Mouse (Mus musculus): ENCODE results near the gene Lsm7. TPM values are rescaled to one million over a fixed set of nuclear protein-coding genes. Genes with fewer than 3 reads are reported as not detected.
A peak's percentile ranks its signal among the peaks of the same experiment; 100 is the strongest.

The Lsm7 gene
- 10 to 100 TPM in 3 of 4 experiments, 1 to 10 TPM in 1; 6.2 to 19.0 (median 14.5) TPM for total RNA-seq (2022)

DNA sequence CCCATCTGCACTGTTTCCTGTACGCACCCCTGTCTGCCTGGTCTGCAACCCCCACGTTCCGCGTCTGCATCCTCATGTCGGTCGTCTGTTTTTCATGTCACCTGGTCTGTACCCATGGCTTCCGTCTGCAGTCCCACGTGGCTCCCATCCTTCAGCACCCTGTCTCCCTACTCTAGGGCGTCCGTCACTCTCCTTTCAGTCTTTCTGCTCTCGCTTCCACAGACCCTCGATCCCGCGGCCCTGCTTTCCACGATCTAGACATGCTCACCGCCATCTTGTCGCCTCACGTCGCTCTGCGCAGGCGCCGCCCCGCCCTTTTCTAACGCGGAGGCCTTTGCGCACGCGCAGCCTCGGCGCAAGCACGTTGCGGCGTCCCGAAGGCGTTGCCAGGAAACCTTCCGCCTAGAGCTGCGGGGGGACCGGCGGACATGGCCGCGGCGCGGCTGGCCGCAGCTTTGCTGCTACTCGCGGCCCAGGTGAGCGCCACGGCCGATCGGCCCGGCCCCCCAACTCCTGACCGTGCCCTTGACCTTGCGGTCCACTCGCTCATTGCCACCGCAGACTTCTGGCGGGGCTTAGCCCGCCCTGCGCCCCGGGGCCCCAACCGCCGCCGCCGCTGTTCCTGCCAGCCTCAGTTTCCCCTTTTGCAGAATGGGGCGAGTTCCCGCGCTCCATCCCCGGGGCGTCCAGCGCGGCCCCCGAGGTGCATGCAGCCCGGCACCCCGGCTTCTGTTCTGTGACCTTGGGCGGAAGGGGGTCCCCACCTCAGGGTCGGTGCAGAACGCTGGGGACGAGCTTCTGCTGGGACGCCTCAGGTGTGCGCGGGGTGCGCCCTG, at the start of gene Lsm7, which contains the start of gene Sppl2b:
TSS of gene Lsm7 (minus strand) at position 297 of the 836 bp plus-strand sequence.
TSS of gene Sppl2b (plus strand) at position 363 of the 836 bp plus-strand sequence.
- peak; percentile 92 to 95 for DNase-seq (ENCODE audit: low spot score in 2 of 2)

DNA sequence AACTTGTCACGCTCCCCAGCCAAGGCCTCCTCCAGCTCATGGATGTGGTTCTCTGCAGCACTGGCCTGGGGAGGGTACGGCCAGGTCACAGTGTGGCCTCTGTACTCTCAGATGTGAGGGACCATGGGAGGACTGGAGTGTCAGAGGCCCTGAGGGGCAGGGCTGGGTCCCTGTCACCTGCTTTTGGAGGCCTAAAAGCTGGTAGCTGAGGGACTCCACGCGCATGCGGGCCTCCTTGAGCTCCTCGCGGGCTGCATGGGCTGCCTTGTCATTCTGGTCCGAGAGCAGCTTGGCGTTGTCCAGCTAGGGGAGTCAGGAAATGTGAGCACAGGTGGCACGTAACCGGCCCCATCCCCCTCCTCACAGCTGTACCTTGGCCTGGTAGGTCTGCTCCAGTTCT, 49.7 kb upstream of the Lsm7 start:
- DNase-seq (ENCODE audit: low spot score in 2 of 2): no peak

- DNase-seq (ENCODE audit: low spot score in 2 of 2): no peak
Measured at GRCm38 (mm10) chr10:80904004-80904693, 49.1 kb upstream of the Lsm7 start.

DNA sequence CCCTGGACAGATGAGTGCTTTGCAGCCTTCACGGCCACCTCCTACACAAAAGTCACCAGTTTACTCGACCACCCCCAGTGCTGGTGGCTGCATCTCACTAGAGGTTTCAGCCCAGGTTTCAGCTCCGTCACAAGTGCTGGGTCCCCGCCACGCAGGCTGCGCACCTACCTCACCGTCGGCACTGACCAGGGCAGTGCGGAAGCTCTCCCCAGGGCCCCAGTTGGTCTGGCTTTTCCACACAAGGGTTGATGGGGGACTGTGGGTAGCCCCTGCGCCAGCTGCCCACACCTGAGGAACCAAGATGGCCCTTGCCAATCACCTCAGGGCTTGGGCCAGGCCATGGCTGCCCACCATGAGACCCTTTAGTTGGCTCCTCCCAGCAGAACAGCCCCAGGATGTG, 48.3 kb upstream of the Lsm7 start:
- no peak for DNase-seq (ENCODE audit: low spot score in 2 of 2)

DNA sequence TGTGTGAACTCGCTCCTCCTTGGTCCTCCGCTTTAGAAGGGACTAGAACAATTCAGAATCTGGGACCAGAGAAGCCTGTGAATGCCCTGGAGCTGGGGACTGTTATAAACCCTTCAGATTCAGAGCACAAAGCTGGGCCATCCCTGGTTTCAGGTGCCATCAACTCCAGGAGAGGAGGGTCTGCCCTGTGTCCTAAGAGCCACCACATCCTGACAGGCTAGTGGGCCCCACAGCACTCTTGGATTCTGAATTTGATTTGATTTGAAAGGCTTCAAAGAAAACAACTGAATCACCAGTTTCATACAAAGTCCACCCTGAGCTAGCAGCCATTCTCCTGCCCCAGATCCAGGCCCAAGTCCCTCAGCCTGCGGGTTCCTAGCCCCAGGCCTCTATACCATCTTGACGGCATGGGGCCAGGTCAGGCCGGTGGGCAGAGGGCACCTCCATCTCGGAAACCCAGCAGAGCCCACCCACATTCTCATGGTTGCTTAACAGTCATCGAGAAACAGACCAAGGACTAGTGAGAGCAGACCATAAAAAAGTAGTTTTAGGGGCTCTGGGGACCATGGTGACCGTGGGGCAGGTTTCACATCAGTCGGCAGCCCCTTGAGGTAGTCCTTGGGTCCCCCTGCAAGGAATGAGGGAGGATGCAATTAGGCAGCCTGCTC, 47.4 kb upstream of the Lsm7 start:
- no peak for DNase-seq (ENCODE audit: low spot score in 2 of 2)

- no peak for DNase-seq (ENCODE audit: low spot score in 2 of 2)
Measured at GRCm38 (mm10) chr10:80901409-80902272, 46.6 kb upstream of the Lsm7 start.

DNA sequence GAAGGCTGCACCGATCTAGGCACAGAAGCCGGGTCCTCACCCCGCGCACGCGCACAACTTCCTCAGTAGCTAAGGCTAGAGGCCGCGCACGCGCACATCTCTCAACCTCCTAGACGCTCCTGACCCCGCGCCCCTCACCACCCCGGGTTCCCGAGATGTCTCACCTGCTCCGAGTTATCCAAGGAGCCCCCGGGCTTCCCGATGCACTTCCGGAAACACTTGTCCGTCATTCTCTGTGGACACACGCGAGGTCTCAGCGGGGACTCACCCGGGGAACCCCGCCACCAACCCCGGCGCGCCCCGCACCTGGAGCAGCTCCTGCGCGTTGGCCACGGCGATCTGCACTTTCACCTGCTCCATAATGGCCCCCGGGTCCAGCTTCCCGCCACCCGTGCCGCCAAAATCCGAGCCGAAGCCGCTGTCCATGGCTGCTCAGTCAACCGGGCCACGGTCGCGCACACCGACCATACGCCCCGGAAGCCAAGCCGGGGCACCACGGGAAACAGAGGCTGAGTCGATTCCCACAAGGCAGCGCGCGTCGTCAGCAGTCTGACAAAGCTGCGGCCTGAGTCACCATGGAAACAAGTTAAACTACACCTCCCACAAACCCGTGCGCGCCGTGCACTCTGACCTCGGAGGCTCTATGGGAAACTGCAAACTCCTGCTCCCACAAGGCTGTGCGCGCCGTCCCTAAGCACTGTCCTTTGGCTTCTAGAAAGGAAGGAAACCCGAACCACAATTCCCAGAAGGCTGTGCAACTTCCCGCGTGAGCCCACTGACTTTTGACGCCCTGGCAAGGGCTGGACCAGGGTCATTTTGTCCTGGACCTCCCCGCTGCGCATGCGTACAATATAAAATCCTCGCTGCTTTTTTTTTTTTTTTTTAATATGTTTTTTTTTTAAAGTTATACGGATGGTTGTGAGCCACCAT, 45.6 kb upstream of the Lsm7 start, which contains the start of gene Timm13:
TSS of gene Timm13 (minus strand) at position 652 of the 930 bp plus-strand sequence.
- DNase-seq (ENCODE audit: low spot score in 2 of 2): peak; percentile 97 to 99

DNA sequence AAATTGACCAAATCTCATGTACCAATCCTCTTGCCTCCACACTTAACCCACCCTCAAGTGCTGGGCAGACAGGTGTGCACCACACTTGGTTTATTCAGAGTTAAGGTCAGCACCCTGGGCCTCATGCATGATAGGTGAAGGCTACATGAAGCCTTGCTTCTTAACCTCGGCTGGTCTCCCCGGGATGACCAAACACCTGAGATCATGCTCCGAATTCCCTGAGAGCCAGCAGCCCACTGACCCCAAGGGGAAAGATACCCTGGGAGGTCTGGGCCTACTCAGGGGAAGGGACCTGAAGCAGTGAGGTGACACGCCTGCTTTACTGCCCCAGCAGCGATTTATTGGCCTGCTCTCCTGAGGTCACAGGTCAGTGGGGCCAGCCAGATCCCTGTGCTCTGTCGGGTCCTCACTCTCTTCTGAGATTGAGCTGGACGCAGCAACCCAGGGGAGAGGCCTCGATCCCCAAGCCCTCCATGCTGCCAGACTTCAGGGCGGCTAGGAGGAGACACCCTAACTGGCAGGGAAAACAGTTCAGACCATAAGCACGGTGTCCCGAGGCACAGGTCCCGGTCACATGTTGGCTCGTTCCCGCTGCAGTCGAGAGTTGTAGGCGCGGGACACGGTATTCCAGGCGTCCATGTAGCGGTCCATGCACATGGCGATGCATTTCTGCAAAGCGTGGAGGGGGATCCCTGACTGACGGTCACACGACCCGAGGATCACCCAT, 44.7 kb upstream of the Lsm7 start:
- peak in 1 of 2 experiments; percentile 38 for DNase-seq (ENCODE audit: low spot score in 2 of 2)

DNA sequence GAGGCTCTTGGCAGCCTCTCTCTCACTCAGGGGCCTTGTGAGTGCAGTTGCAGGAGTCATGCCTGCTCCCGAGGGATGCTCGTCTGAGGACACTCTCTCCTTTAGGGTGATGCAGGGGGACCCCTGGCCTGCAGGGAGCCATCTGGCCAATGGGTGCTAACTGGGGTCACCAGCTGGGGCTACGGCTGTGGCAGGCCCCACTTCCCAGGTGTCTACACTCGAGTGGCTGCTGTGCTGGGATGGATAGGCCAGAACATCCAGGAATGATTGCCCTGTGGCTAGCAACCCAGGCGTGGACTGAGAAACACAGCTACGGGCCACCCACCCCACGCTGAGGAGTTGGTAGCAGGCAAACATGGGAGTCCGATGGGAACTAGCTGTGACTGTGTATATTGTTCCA, 44.1 kb upstream of the Lsm7 start:
- no peak for DNase-seq (ENCODE audit: low spot score in 2 of 2)

- no peak for DNase-seq (ENCODE audit: low spot score in 2 of 2)
Measured at GRCm38 (mm10) chr10:80897861-80898510, 43.0 kb upstream of the Lsm7 start.

- no peak for DNase-seq (ENCODE audit: low spot score in 2 of 2)
Measured at GRCm38 (mm10) chr10:80896581-80897485, 41.8 kb upstream of the Lsm7 start.

DNA sequence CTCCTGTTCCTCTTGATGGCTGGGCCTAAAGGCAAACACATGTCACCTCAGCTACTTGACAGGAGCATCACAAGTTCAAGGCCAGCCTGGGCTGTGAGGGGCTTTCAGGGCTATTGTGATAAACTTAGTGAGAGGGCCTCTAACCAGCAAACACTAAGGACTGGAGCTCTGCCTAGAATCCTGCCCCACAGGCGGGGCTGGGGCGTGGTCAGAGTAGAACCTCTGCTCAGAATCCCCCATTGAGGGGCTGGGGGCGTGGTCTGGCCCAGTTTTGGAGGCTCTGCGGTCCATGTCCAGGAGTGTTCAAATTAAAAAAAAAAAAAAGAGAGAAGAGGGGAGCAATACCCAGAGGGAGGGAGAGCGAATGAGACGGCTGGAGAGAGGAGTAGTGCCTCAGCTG, 40.7 kb upstream of the Lsm7 start:
- DNase-seq (ENCODE audit: low spot score in 2 of 2): no peak

DNA sequence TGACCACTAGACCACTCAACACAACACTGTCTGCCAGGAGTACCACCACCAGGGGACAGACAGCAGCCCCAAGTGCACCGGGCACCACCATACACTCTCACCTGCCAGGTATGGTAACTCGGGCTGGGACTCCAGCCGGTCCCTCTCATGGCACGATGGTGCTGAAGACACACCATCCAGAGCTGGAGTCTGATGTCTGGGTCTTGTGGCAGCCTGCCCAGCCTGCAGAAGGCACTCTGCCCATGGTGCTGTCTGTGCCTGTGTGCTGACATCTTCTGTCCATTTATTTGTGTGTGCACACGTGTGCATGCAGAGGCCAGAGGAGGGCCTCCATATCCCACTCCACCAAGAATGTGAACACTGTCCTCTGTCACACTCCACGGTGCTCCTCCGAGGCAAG, 40.1 kb upstream of the Lsm7 start:
- no peak for DNase-seq (ENCODE audit: low spot score in 2 of 2)

- peak; percentile 53 to 72 for DNase-seq (ENCODE audit: low spot score in 2 of 2)
Measured at GRCm38 (mm10) chr10:80887181-80887580, 32.2 kb upstream of the Lsm7 start.

GRCm38 (mm10) chr10:80881301-80881700, 26.3 kb upstream of the Lsm7 start:
- DNase-seq (ENCODE audit: low spot score in 2 of 2): peak; percentile 69 to 77

DNA sequence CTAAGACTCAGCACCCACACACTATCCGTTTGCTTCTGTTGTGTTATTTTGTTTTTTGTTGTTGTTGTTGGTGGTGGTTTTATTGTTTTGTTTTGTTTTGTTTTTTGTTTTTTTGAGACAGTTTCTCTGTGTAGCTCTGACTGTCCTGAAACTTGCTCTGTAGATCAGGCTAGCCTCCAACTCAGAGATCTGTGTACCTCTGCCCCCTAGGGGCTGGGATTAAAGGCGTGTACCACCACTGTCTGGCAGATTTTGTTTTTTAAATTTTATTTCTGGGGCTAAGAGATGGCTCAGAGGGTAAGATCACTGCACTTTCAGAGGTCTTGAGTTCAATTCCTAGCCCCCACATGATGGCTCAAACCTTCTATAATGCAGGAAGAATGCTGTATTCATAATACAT, 25.9 kb upstream of the Lsm7 start:
- no peak for DNase-seq (ENCODE audit: low spot score in 2 of 2)

DNA sequence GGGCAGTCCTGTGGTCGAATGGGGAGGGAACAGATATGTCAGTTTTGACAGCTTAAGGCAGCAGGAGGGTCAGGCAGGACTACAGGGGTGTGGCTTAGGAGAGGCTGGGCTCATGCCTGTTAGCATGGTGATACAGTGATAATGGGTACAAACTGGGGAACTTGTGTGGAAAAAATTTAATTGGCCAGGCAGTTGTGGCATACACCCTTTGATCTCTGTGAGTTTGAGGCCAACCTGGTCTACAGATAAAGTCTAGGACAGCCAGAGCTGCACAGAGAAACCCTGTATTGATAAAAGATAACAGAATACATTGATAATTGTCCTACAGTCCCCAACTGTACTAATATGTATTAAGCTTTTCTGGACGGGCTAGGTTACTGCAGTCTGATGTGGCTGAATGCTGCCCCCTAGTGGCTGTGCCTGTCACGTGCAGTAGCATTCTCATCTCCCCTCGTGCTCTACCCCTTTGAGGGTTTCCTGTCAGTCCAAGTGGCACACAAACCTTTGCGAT, 25.2 kb upstream of the Lsm7 start:
- no peak for DNase-seq (ENCODE audit: low spot score in 2 of 2)

All from gastrocnemius, adult 8-10 months (tissue).